Mouse (Mus musculus): ENCODE data around the gene Gbf1.

Gbf1 gene

GRCm38 (mm10) chr19:46223118-46223517, 70.8 kb downstream of the Gbf1 start:
- DNase-seq (ENCODE audit: low read depth, low spot score), result no peak

GRCm38 (mm10) chr19:46224882-46225281, 72.6 kb downstream of the Gbf1 start:
- no peak for DNase-seq (ENCODE audit: low read depth, low spot score)

- DNase-seq (ENCODE audit: low read depth, low spot score), result no peak
These were observed 73.2 kb downstream of the Gbf1 start for GRCm38 (mm10) chr19:46225506-46225905.

- DNase-seq (ENCODE audit: low read depth, low spot score), result no peak
These were observed 74.0 kb downstream of the Gbf1 start for GRCm38 (mm10) chr19:46226295-46226694.

GRCm38 (mm10) chr19:46227300-46227699, 75.0 kb downstream of the Gbf1 start:
- DNase-seq (ENCODE audit: low read depth, low spot score), result no peak

GRCm38 (mm10) chr19:46234450-46234849, 82.1 kb downstream of the Gbf1 start:
- no peak for DNase-seq (ENCODE audit: low read depth, low spot score)

- no peak for DNase-seq (ENCODE audit: low read depth, low spot score)
These were observed 84.3 kb downstream of the Gbf1 start for GRCm38 (mm10) chr19:46236658-46237057.

GRCm38 (mm10) chr19:46240246-46240645, 87.9 kb downstream of the Gbf1 start:
- DNase-seq (ENCODE audit: low read depth, low spot score), result no peak

GRCm38 (mm10) chr19:46242416-46242815, 90.1 kb downstream of the Gbf1 start:
- DNase-seq (ENCODE audit: low read depth, low spot score), result no peak

- peak; percentile 71 for DNase-seq (ENCODE audit: low read depth, low spot score)
These were observed 92.3 kb downstream of the Gbf1 start for GRCm38 (mm10) chr19:46244628-46245027.

- DNase-seq (ENCODE audit: low read depth, low spot score), result no peak
These were observed 96.7 kb downstream of the Gbf1 start for GRCm38 (mm10) chr19:46248991-46249390.

GRCm38 (mm10) chr19:46254163-46254752, 101.9 kb downstream of the Gbf1 start:
- peak; percentile 60 for DNase-seq (ENCODE audit: low read depth, low spot score)

- peak; percentile 42 for DNase-seq (ENCODE audit: low read depth, low spot score)
These were observed 112.5 kb downstream of the Gbf1 start for GRCm38 (mm10) chr19:46264762-46265161.

GRCm38 (mm10) chr19:46275307-46275706, 123.0 kb downstream of the Gbf1 start:
- DNase-seq (ENCODE audit: low read depth, low spot score), result peak; percentile 67

GRCm38 (mm10) chr19:46282081-46282849, 130.0 kb downstream of the Gbf1 start:
- DNase-seq (ENCODE audit: low read depth, low spot score), result peak; percentile 69

GRCm38 (mm10) chr19:46284686-46285085, 132.4 kb downstream of the Gbf1 start:
- DNase-seq (ENCODE audit: low read depth, low spot score), result no peak

- DNase-seq (ENCODE audit: low read depth, low spot score), result no peak
These were observed 133.3 kb downstream of the Gbf1 start for GRCm38 (mm10) chr19:46285631-46286030.

GRCm38 (mm10) chr19:46286047-46286446, 133.7 kb downstream of the Gbf1 start:
- DNase-seq (ENCODE audit: low read depth, low spot score), result no peak

- DNase-seq (ENCODE audit: low read depth, low spot score), result no peak
These were observed 134.6 kb downstream of the Gbf1 start for GRCm38 (mm10) chr19:46286926-46287325.

GRCm38 (mm10) chr19:46287566-46287965, 135.3 kb downstream of the Gbf1 start:
- no peak for DNase-seq (ENCODE audit: low read depth, low spot score)

GRCm38 (mm10) chr19:46290535-46291105, 138.3 kb downstream of the Gbf1 start:
- no peak for DNase-seq (ENCODE audit: low read depth, low spot score)

- DNase-seq (ENCODE audit: low read depth, low spot score), result no peak
These were observed 144.6 kb downstream of the Gbf1 start for GRCm38 (mm10) chr19:46296938-46297337.
